Mouse (Mus musculus): ENCODE measurements around the gene Kif5c.
A peak's percentile ranks its signal among the peaks of the same experiment; 100 is the strongest.

Gene Kif5c

GRCm38 (mm10) chr2:49720343-49720742, 101.2 kb downstream of the Kif5c start:
- DNase-seq (ENCODE audit: extremely low spot score): no peak

- no peak for DNase-seq (ENCODE audit: extremely low spot score)
These were observed 103.2 kb downstream of the Kif5c start for GRCm38 (mm10) chr2:49722331-49722730.

GRCm38 (mm10) chr2:49722983-49723382, 103.9 kb downstream of the Kif5c start:
- no peak for DNase-seq (ENCODE audit: extremely low spot score)

GRCm38 (mm10) chr2:49726672-49727071, 107.6 kb downstream of the Kif5c start:
- no peak for DNase-seq (ENCODE audit: extremely low spot score)

- peak; percentile 59 for DNase-seq (ENCODE audit: extremely low spot score)
These were observed 108.1 kb downstream of the Kif5c start for GRCm38 (mm10) chr2:49727199-49727598.

- DNase-seq (ENCODE audit: extremely low spot score): no peak
These were observed 108.6 kb downstream of the Kif5c start for GRCm38 (mm10) chr2:49727686-49728085.

GRCm38 (mm10) chr2:49728896-49729610, 110.0 kb downstream of the Kif5c start:
- no peak for DNase-seq (ENCODE audit: extremely low spot score)

GRCm38 (mm10) chr2:49729611-49729969, 110.5 kb downstream of the Kif5c start:
- no peak for DNase-seq (ENCODE audit: extremely low spot score)

GRCm38 (mm10) chr2:49730183-49730582, 111.1 kb downstream of the Kif5c start:
- no peak for DNase-seq (ENCODE audit: extremely low spot score)

- no peak for DNase-seq (ENCODE audit: extremely low spot score)
These were observed 113.9 kb downstream of the Kif5c start for GRCm38 (mm10) chr2:49732745-49733655.

- DNase-seq (ENCODE audit: extremely low spot score): no peak
These were observed 114.5 kb downstream of the Kif5c start for GRCm38 (mm10) chr2:49733656-49734008.

- peak; percentile 74 for DNase-seq (ENCODE audit: extremely low spot score)
These were observed 115.1 kb downstream of the Kif5c start for GRCm38 (mm10) chr2:49734013-49734780.

- DNase-seq (ENCODE audit: extremely low spot score): no peak
These were observed 116.3 kb downstream of the Kif5c start for GRCm38 (mm10) chr2:49735386-49735785.

GRCm38 (mm10) chr2:49739046-49739445, 119.9 kb downstream of the Kif5c start:
- no peak for DNase-seq (ENCODE audit: extremely low spot score)

GRCm38 (mm10) chr2:49741026-49741425, 121.9 kb downstream of the Kif5c start:
- DNase-seq (ENCODE audit: extremely low spot score): no peak

GRCm38 (mm10) chr2:49741895-49742734, 123.0 kb downstream of the Kif5c start:
- DNase-seq (ENCODE audit: extremely low spot score): no peak

- DNase-seq (ENCODE audit: extremely low spot score): no peak
These were observed 123.8 kb downstream of the Kif5c start for GRCm38 (mm10) chr2:49742919-49743318.

- DNase-seq (ENCODE audit: extremely low spot score): no peak
These were observed 124.7 kb downstream of the Kif5c start for GRCm38 (mm10) chr2:49743775-49744174.

GRCm38 (mm10) chr2:49744251-49745093, 125.4 kb downstream of the Kif5c start:
- DNase-seq (ENCODE audit: extremely low spot score): no peak

GRCm38 (mm10) chr2:49745094-49745781, 126.1 kb downstream of the Kif5c start:
- no peak for DNase-seq (ENCODE audit: extremely low spot score)
